Mouse (Mus musculus) layer of hippocampus, adult 11-12 months (tissue): Measurements from ENCODE around the gene Sorbs1.

Source experiments
- DNase-seq: peaks from one replicate; pipeline ENCODE4 v3.0.0; 2022; ENCODE audit warnings: low spot score

Sorbs1 gene

GRCm38 (mm10) chr19:40477445-40477941, 36.1 kb downstream of the Sorbs1 start:
- DNase-seq = no peak

- no peak for DNase-seq
Measured at GRCm38 (mm10) chr19:40476491-40476890, 37.1 kb downstream of the Sorbs1 start.

- peak; percentile 82 for DNase-seq
Measured at GRCm38 (mm10) chr19:40471526-40472245, 41.9 kb downstream of the Sorbs1 start.

- no peak for DNase-seq
Measured at GRCm38 (mm10) chr19:40469792-40470191, 43.8 kb downstream of the Sorbs1 start.

GRCm38 (mm10) chr19:40468308-40468707, 45.3 kb downstream of the Sorbs1 start:
- DNase-seq = no peak

GRCm38 (mm10) chr19:40467810-40468209, 45.8 kb downstream of the Sorbs1 start:
- DNase-seq = no peak

GRCm38 (mm10) chr19:40465339-40465738, 48.2 kb downstream of the Sorbs1 start:
- DNase-seq = no peak

GRCm38 (mm10) chr19:40464408-40464807, 49.2 kb downstream of the Sorbs1 start:
- DNase-seq = no peak

GRCm38 (mm10) chr19:40462892-40463291, 50.7 kb downstream of the Sorbs1 start:
- no peak for DNase-seq

- DNase-seq = no peak
Measured at GRCm38 (mm10) chr19:40462481-40462880, 51.1 kb downstream of the Sorbs1 start.

GRCm38 (mm10) chr19:40461662-40462061, 51.9 kb downstream of the Sorbs1 start:
- no peak for DNase-seq

- no peak for DNase-seq
Measured at GRCm38 (mm10) chr19:40460854-40461490, 52.6 kb downstream of the Sorbs1 start.

- no peak for DNase-seq
Measured at GRCm38 (mm10) chr19:40459338-40459737, 54.2 kb downstream of the Sorbs1 start.

- no peak for DNase-seq
Measured at GRCm38 (mm10) chr19:40458806-40459205, 54.8 kb downstream of the Sorbs1 start.

GRCm38 (mm10) chr19:40455248-40455647, 58.3 kb downstream of the Sorbs1 start:
- DNase-seq = no peak

GRCm38 (mm10) chr19:40454096-40454495, 59.5 kb downstream of the Sorbs1 start:
- no peak for DNase-seq

GRCm38 (mm10) chr19:40452201-40452600, 61.4 kb downstream of the Sorbs1 start:
- DNase-seq = no peak

GRCm38 (mm10) chr19:40451307-40451706, 62.3 kb downstream of the Sorbs1 start:
- DNase-seq = no peak

GRCm38 (mm10) chr19:40446525-40446924, 67.1 kb downstream of the Sorbs1 start:
- DNase-seq = no peak

- no peak for DNase-seq
Measured at GRCm38 (mm10) chr19:40442377-40442776, 71.2 kb downstream of the Sorbs1 start.

GRCm38 (mm10) chr19:40440951-40441350, 72.6 kb downstream of the Sorbs1 start:
- DNase-seq = no peak

GRCm38 (mm10) chr19:40438907-40439306, 74.7 kb downstream of the Sorbs1 start:
- no peak for DNase-seq

- no peak for DNase-seq
Measured at GRCm38 (mm10) chr19:40437651-40438068, 75.9 kb downstream of the Sorbs1 start.
